26 mouse cellular contexts compared by ENCODE assay signal in the genomic region with DNA sequence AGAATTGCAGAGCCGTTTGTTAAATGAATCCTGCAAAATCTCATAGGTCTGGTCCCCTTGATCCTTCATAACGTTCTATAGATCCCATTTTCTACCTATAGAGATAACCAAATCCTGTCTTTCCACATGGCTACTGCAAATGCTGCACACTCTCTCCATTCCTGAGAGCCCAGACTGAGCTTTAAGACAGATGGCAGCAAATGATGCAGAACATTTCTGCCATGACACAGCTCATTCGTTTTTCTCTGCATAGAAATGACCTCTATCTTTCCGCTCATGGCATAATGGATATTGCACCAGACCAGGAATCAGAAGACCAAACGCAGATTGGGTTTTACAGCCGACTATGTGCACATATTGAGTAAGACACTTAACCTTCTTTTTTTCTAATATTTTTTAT.
A peak's percentile ranks its signal among the peaks of the same experiment; 100 is the strongest.
DNase-seq lines count a peak whose midpoint lies in the region; ATAC-seq and TF ChIP-seq lines count a peak whose summit lies in the region.
"Had no signal": no experiment of that assay in that cellular context is flagged by ENCODE, and none has a peak within 500 bp of the region (broad histone marks: within the 10 kb centered on the region; RNA-seq: fewer than 3 reads in every experiment).

No protein-coding gene starts in this region.

- no peak overlapping the region for H3K4me3 ChIP-seq in hindbrain, embryonic 14.5 days (replicated peaks; ENCODE audit: low read length)
- no peak overlapping the region for H3K4me3 ChIP-seq in hindbrain, embryonic 11.5 days (ENCODE audit: low read depth, low read length)
- no peak overlapping the region for H3K4me3 ChIP-seq in midbrain, postnatal 0 days (ENCODE audit: low read depth, low read length)
- no peak overlapping the region for H3K4me3 ChIP-seq in midbrain, embryonic 14.5 days (replicated peaks; ENCODE audit: low read depth, low read length)
- H3K4me3 ChIP-seq: embryonic facial prominence, embryonic 10.5 days; embryonic facial prominence, embryonic 15.5 days; forebrain, embryonic 12.5 days; midbrain, embryonic 15.5 days had no signal

- no peak overlapping the region for H3K4me2 ChIP-seq in hindbrain, embryonic 14.5 days (replicated peaks)
- H3K4me2 ChIP-seq in hindbrain, embryonic 11.5 days (replicated peaks; ENCODE audit: low read depth, low read length) = no peak overlapping the region
- H3K4me2 ChIP-seq in midbrain, postnatal 0 days (ENCODE audit: low read depth, low read length, poor library complexity, severe bottlenecking) = no peak overlapping the region
- H3K4me2 ChIP-seq in midbrain, embryonic 14.5 days (ENCODE audit: low read length) = no peak overlapping the region
- H3K4me2 ChIP-seq: embryonic facial prominence, embryonic 15.5 days; forebrain, embryonic 12.5 days; heart, embryonic 11.5 days; lung, embryonic 14.5 days; midbrain, embryonic 15.5 days had no signal

- H3K27ac ChIP-seq in hindbrain, embryonic 14.5 days = no peak overlapping the region
- no peak overlapping the region for H3K27ac ChIP-seq in hindbrain, embryonic 11.5 days (ENCODE audit: low read depth, low read length)
- no peak overlapping the region for H3K27ac ChIP-seq in midbrain, postnatal 0 days (ENCODE audit: low read depth, low read length)
- no peak overlapping the region for H3K27ac ChIP-seq in midbrain, embryonic 14.5 days (replicated peaks; ENCODE audit: low read depth, low read length)
- H3K27ac ChIP-seq: embryonic facial prominence, embryonic 10.5 days; embryonic facial prominence, embryonic 15.5 days; forebrain, embryonic 12.5 days; liver, embryonic 14.5 days; midbrain, embryonic 15.5 days had no signal

- ATAC-seq in hindbrain, embryonic 14.5 days (ENCODE audit: low FRiP score) = peak; percentile 48; the same call in 1 of the 2 replicates
- ATAC-seq in hindbrain, embryonic 11.5 days (ENCODE audit: low FRiP score) = no peak
- no peak for ATAC-seq in midbrain, postnatal 0 days (ENCODE audit: low FRiP score)
- ATAC-seq in midbrain, embryonic 14.5 days (ENCODE audit: low FRiP score, low TSS enrichment) = no peak
- ATAC-seq: forebrain, postnatal 0 days; intestine, embryonic 16.5 days; midbrain, embryonic 15.5 days had no signal

- no peaks in the 10 kb centered on the region for H3K4me1 ChIP-seq in hindbrain, embryonic 14.5 days (replicated peaks; ENCODE audit: control insufficient read depth, insufficient read depth, low read length)
- no peaks in the 10 kb centered on the region for H3K4me1 ChIP-seq in hindbrain, embryonic 11.5 days (replicated peaks; ENCODE audit: control insufficient read depth, insufficient read depth, low read length)
- H3K4me1 ChIP-seq in midbrain, postnatal 0 days (ENCODE audit: insufficient read depth, low read length) = no peaks in the 10 kb centered on the region
- H3K4me1 ChIP-seq in midbrain, embryonic 14.5 days (ENCODE audit: control insufficient read depth, insufficient read depth, low read length) = no peaks in the 10 kb centered on the region
- H3K4me1 ChIP-seq: embryonic facial prominence, embryonic 10.5 days; embryonic facial prominence, embryonic 15.5 days; forebrain, embryonic 12.5 days; midbrain, embryonic 15.5 days had no signal

- DNase-seq in hindbrain, embryonic 14.5 days (ENCODE audit: low spot score) = no peak
- no peak for DNase-seq in hindbrain, embryonic 11.5 days (ENCODE audit: low spot score)
- DNase-seq in midbrain, postnatal 0 days (ENCODE audit: low spot score) = peak; percentile 65
- no peak for DNase-seq in midbrain, embryonic 14.5 days
- DNase-seq in cerebellum, adult 9-10 months = peak; percentile 68
- peak; percentile 16 to 43 for DNase-seq in cerebellum, postnatal 36 days
- no peak for DNase-seq in lung, postnatal 4 days
- no peak for DNase-seq in heart, adult 8-10 months (ENCODE audit: low spot score)
- DNase-seq: adrenal gland, postnatal 14 days; forebrain, postnatal 0 days; gastrocnemius, postnatal 10 days; heart, postnatal 36 days; kidney, adult 9 months; kidney, postnatal 10 days; layer of hippocampus, postnatal 36 days; liver; lung, embryonic 14.5 days; lung, postnatal 14 days; thymus, postnatal 4 days had no signal

- H3K27me3 ChIP-seq in hindbrain, embryonic 14.5 days (ENCODE audit: control insufficient read depth, insufficient read depth, low read length) = no peaks in the 10 kb centered on the region
- H3K27me3 ChIP-seq in hindbrain, embryonic 11.5 days (ENCODE audit: control insufficient read depth, insufficient read depth, low read length) = no peaks in the 10 kb centered on the region
- H3K27me3 ChIP-seq in midbrain, postnatal 0 days (ENCODE audit: insufficient read depth, low read length) = no peaks in the 10 kb centered on the region
- H3K27me3 ChIP-seq in midbrain, embryonic 14.5 days (ENCODE audit: control insufficient read depth, insufficient read depth, low read length) = no peaks in the 10 kb centered on the region
- H3K27me3 ChIP-seq: embryonic facial prominence, embryonic 15.5 days; forebrain, embryonic 12.5 days; midbrain, embryonic 15.5 days had no signal

- TF ChIP-seq CTCF in midbrain, postnatal 0 days (IDR thresholded peaks at IDR 0.05) = no peak

- no peaks in the 10 kb centered on the region for H3K9me3 ChIP-seq in hindbrain, embryonic 14.5 days (ENCODE audit: control insufficient read depth, low read length)
- no peaks in the 10 kb centered on the region for H3K9me3 ChIP-seq in hindbrain, embryonic 11.5 days (ENCODE audit: control insufficient read depth, low read length)
- no peaks in the 10 kb centered on the region for H3K9me3 ChIP-seq in midbrain, postnatal 0 days (ENCODE audit: low read length)
- no peaks in the 10 kb centered on the region for H3K9me3 ChIP-seq in midbrain, embryonic 14.5 days (ENCODE audit: control insufficient read depth, low read length)
- H3K9me3 ChIP-seq: embryonic facial prominence, embryonic 10.5 days; embryonic facial prominence, embryonic 15.5 days; forebrain, embryonic 12.5 days; midbrain, embryonic 15.5 days had no signal

- H3K9ac ChIP-seq in hindbrain, embryonic 14.5 days = no peak overlapping the region
- no peak overlapping the region for H3K9ac ChIP-seq in hindbrain, embryonic 11.5 days (ENCODE audit: low read depth, low read length)
- no peak overlapping the region for H3K9ac ChIP-seq in midbrain, postnatal 0 days (replicated peaks; ENCODE audit: low read length, poor library complexity, severe bottlenecking)
- no peak overlapping the region for H3K9ac ChIP-seq in midbrain, embryonic 14.5 days (replicated peaks; ENCODE audit: low read length)
- H3K9ac ChIP-seq: embryonic facial prominence, embryonic 15.5 days; forebrain, embryonic 12.5 days; forebrain, postnatal 0 days; liver, embryonic 14.5 days; lung, embryonic 14.5 days; midbrain, embryonic 15.5 days had no signal

- H3K36me3 ChIP-seq in hindbrain, embryonic 14.5 days (replicated peaks; ENCODE audit: control insufficient read depth, insufficient read depth) = no peaks in the 10 kb centered on the region
- H3K36me3 ChIP-seq in hindbrain, embryonic 11.5 days (ENCODE audit: control insufficient read depth, insufficient read depth, low read length) = no peaks in the 10 kb centered on the region
- no peaks in the 10 kb centered on the region for H3K36me3 ChIP-seq in midbrain, postnatal 0 days (ENCODE audit: insufficient read depth, low read length)
- H3K36me3 ChIP-seq in midbrain, embryonic 14.5 days (ENCODE audit: control insufficient read depth, insufficient read depth, low read length) = no peaks in the 10 kb centered on the region
- H3K36me3 ChIP-seq: embryonic facial prominence, embryonic 10.5 days; embryonic facial prominence, embryonic 15.5 days; forebrain, embryonic 12.5 days; midbrain, embryonic 15.5 days had no signal

- 72% methylated on average over 6 of the region's 6 CpGs for WGBS in hindbrain, embryonic 14.5 days
- 80% methylated on average over 6 of the region's 6 CpGs for WGBS in hindbrain, embryonic 11.5 days
- 80% methylated on average over 6 of the region's 6 CpGs for WGBS in midbrain, postnatal 0 days
- 83% methylated on average over 6 of the region's 6 CpGs for WGBS in midbrain, embryonic 14.5 days

Comparison
In these comparisons a context has a peak if more than half of its experiments do, and no peak if none do; other contexts are left out.
1. DNase-seq: peak in midbrain, postnatal 0 days (single experiment), cerebellum, adult 9-10 months (single experiment) and cerebellum, postnatal 36 days (2 of 2); none in hindbrain, embryonic 14.5 days (single experiment), hindbrain, embryonic 11.5 days (single experiment), midbrain, embryonic 14.5 days (single experiment), lung, postnatal 4 days (0 of 2) and heart, adult 8-10 months (single experiment).